Mouse (Mus musculus) frontal cortex, postnatal 14 days (tissue): Measurements from ENCODE around the gene Cdc27.

Experiments used
- DNase-seq, 2 experiments: peaks; one replicate each; pipeline ENCODE4 v3.0.0; 2022; ENCODE audit warnings: low spot score in 2 of 2

Gene Cdc27

DNA sequence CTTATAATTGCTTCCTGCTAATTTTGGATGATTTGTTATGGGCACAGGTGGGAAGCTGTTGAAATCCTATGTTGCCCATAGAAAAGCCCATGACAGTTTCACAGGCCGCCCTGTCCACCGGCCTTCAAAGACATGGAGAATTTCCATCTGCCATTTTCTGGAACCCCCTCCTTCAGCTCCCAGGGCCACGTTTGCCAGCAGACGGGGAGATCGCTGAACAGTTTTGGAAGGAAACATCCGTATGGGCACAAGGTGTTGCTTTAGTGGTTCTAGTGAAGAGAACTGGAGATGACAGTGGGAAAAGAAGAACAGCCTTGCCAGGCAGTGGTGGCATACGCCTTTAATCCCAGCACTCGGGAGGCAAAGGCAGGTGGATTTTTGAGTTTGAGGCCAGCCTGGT is 68.4 kb downstream of the Cdc27 start:
- no peak for DNase-seq

GRCm38 (mm10) chr11:104479505-104479904 is 70.9 kb downstream of the Cdc27 start:
- no peak for DNase-seq

GRCm38 (mm10) chr11:104469371-104469835 is 81.0 kb downstream of the Cdc27 start:
- DNase-seq, result peak; percentile 79 to 85

- DNase-seq, result peak; percentile 5 to 6
These were observed 81.6 kb downstream of the Cdc27 start, which contains the start of gene Kansl1 for GRCm38 (mm10) chr11:104468751-104469268. Gene Kansl1, minus strand, starts transcription at chr11:104468861.

DNA sequence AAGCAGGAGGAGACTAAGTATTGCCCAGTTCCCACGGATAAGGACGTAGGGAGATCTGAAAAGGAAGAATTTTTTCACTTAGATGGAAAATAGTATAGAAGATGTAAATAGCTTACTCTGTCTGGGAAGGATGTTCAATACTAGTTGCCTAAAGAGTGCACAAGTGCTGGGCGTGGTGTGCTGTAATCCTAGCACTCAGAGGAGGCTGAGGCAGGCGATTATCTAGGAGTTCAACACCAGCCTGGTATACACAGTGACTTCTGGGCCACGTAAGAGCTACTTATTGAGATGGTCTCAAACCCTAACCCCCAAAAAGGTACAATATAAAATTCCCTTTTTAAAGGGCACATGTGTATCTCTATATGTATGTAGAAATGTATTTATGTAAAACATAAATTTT is 82.7 kb downstream of the Cdc27 start:
- no peak for DNase-seq

DNA sequence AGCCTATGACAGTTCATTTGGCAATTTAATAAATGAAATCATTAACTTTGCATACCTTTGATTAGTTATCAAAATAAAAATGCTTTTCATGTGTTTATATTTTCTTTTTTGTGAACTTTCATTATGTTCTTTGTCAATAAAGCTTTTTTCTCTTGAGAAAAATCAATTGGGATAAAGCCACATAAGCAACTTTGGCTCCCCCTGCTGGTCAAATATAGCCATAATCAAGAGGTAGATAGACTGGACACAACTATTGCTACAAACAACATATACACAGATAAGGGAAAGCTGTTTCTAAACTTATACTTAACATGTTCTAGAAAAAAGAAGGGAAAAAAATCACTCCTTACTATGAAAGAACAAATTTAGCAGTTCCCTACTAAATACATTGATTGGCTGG is 88.9 kb downstream of the Cdc27 start:
- no peak for DNase-seq

GRCm38 (mm10) chr11:104459671-104460070 is 90.7 kb downstream of the Cdc27 start:
- no peak for DNase-seq

DNA sequence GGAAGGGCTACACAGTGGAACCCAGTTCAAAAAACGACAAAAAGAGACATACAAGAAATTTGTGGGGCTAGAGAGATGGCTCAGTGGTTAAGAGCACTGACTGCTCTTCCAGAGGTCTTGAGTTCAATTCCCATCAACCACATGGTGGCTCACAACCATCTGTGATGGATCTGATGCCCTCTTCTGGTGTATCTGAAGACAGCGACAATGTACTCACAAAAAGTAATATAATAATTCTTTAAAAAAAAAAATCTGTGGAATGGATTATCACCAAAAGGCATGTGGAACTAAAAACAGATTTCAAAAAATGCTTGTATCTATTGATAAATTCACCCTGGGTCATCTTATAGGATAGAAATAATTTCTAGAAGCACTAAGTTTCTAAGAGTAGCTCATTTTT is 91.9 kb downstream of the Cdc27 start:
- DNase-seq, result no peak
